Mouse (Mus musculus): ENCODE measurements at regions not wholly inside any gene's neighbourhood (a gene's known extent, or its start where the extent isn't known, plus 50 kb on each side); places are given as distances from the start of the nearest gene placed in this dataset.

- no peak for TF ChIP-seq CTCF (IDR thresholded peaks at IDR 0.05; ENCODE audit: low read depth)
- no peak for TF ChIP-seq EP300 (optimal IDR thresholded peaks at IDR 0.05)
These were observed 168.4 kb upstream of the Gk2 start for GRCm38 (mm10) chr5:97625200-97625599.
